Mouse (Mus musculus): ENCODE results near the gene Foxn3.

The Foxn3 gene

GRCm38 (mm10) chr12:99562073-99562866 lies 1.1 kb downstream of the Foxn3 start:
- peak; percentile 46 for DNase-seq (ENCODE audit: low spot score)

GRCm38 (mm10) chr12:99561333-99561766 lies 2.0 kb downstream of the Foxn3 start:
- DNase-seq (ENCODE audit: low spot score): no peak

DNA sequence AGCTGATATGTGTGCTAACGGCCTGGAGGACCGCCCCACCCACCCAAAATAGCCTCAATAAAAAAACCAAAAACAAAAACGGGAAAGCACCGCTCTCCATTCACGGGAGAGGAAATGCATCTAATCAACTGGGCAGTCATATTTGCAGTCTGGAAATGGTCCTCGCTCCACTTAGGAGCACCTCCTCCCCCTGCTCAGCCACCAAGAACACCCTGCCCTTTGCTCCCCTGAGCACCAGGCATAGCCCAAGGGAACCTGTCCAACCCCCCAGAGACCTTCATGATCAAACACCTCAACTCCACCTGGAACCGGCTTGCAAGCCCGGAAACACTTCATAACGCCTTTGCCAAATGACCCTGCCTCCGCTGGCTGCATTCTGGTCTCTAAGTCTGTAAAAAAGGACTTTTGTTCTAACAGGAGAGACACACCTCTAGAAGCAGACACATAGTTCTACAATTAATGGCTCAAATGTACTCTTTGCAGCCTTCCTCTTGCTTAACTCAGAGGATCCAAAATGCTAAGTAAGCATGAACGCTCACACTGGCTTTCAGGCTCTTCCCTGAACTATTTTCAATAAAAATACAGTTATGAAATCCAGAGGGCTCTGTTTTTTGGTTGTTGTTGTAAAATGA lies 2.6 kb downstream of the Foxn3 start:
- DNase-seq (ENCODE audit: low spot score): no peak

DNA sequence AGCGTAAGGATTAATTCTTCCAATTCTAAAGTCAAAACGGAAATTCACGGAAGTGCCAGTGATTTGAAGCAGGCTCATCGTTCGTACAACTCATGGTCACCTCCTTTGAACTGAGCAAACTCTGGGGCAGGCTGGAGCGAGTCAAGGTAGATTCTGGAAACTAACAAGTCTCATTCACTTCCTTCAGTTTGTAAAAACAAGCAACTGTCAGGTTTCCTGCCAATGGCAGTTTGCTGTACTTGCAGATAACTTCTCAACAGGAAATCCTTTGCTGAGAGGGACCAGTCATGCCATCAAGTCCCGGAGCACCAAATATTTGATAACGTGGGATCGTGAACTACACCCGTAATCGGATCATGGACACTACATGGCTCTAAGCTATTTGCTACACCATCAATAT lies 3.9 kb downstream of the Foxn3 start:
- no peak for DNase-seq (ENCODE audit: low spot score)

GRCm38 (mm10) chr12:99558476-99558875 lies 4.9 kb downstream of the Foxn3 start:
- no peak for DNase-seq (ENCODE audit: low spot score)

DNA sequence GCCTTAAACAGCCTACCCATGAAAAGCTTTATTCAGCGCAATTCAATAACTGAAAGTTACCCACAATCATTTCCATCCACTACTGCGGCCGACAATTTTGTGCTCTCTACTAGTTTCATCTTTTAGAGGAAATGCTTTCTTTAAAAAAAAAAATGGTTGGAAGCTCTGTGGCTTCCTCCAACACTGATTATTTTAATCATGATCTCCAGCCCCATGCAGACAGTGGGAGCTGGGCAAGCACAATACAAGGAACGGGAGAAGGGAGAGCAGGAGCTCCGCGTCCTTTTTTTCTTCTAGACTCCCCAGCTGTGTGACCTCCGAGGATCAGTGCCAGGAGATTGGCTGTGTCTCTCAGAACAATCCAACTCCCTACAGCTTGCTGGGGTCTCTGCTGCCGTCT lies 5.9 kb downstream of the Foxn3 start:
- no peak for DNase-seq (ENCODE audit: low spot score)

GRCm38 (mm10) chr12:99550629-99551028 lies 12.8 kb downstream of the Foxn3 start:
- DNase-seq (ENCODE audit: low spot score): no peak

GRCm38 (mm10) chr12:99549811-99550210 lies 13.6 kb downstream of the Foxn3 start:
- DNase-seq (ENCODE audit: low spot score): no peak

DNA sequence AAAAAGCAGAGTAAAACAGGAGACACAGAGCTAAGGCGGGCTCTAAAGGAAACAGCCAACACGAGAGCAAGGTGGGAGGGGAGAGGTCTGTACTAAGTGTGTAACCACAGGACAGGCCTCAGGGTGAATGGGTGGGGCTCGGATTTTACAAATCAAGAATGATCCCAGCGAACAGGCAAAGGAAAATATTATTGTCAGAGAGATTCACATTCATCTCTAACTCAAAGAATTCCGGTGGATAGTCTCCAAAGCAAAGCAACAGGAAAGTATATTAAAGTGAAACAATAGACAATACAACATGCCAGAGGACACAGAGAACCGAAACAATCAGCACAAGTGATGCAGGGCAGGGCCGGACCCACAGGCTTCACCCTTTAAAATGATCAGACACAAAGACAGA lies 15.0 kb downstream of the Foxn3 start:
- DNase-seq (ENCODE audit: low spot score): no peak

- DNase-seq (ENCODE audit: low spot score): no peak
Observed at GRCm38 (mm10) chr12:99547295-99547694, 16.1 kb downstream of the Foxn3 start.

DNA sequence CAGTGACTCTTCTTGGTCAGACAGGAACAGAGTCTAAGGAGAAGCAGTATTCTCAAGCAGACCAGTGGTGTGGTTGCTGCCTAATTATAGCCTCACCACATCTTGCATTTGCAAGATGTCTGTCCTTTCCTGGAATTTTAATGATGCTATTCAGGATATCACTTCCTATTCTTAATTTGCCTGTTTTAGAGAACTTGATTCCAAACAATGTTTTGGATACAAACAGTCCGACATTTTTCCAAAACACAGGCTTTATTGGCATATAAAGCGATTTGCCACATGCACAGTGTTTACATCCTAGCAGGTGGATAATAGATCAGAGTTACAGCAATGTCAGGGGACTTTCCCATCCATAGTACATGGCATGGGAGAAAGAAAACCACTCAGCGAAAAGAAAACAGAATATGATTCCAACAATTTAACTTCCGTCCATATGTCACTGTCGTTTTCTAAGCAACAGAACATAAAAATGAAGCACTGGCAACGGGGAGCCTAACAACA lies 18.1 kb downstream of the Foxn3 start:
- no peak for DNase-seq (ENCODE audit: low spot score)

GRCm38 (mm10) chr12:99544262-99545128 lies 18.9 kb downstream of the Foxn3 start:
- DNase-seq (ENCODE audit: low spot score): no peak

DNA sequence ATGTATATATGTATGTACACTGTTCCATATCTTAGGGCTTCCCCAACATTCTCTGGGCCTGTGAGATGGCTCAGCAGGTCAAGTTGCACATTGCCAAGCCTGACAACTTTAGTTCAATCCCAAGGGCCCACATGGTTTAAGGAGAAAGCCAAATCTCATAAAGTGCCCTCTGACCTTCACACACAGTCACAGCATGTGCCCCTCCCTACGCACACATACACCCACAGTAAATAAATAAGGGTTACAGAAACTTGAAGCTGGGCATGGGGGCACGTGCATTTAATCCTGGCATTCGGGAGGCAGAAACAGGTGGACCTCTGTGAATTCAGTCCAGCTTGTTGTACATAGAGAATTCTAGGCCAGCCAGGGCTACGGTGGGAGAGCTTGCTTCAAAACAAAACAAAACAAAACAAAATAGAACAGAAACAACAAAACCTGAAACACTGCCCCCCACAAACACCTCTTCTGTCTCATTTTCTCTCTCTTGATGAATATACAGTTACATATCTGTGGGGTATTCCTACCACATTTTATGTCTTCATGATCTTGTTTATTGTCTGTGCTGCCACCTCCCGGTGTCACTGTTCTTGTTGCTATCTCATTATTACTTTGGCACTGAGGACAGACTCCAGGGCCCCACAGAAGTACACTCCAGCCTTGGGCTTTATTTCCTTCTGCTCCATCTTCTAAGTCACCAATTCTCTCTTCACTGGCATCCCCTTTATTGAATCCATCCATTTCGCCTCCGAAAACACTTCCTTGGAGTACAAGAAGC lies 19.8 kb downstream of the Foxn3 start:
- DNase-seq (ENCODE audit: low spot score): no peak

DNA sequence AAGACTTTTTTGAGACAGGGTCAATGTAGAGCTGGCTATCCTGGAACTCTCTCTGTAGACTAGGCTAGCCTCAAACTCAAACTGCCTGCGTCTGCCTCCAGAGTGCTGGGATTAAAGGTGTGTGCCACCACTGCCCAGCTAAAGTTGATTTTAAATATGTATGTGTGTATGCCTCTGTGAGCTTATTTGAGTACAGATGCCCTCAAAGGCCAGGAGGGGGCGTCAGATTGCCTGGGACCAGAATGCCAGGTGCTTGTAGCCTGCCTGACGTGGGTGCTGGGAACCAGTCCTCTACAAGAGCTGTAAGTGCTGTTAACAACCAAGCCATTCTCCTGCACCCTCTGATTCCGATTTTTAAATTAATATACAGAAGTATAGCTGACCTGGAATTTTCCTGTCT lies 23.2 kb downstream of the Foxn3 start:
- no peak for DNase-seq (ENCODE audit: low spot score)

DNA sequence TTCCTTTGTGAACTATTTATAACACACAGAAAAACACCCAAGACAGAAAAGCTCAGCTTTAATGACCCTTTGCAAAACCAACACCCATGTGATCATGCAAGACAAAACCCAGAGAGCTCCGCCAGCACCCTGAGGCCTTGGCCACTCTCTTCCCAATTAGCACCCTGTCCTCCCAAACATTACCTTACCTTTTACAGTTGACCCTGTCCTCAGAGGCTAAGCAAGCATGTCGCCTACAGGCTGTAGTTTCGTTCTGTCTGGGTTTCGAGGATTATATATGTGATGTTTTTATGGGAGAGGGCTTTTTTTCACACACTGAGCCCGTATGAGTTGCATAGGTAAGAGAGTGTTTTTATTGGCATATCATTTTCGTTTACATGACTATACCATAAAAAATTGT lies 26.1 kb downstream of the Foxn3 start:
- no peak for DNase-seq (ENCODE audit: low spot score)

DNA sequence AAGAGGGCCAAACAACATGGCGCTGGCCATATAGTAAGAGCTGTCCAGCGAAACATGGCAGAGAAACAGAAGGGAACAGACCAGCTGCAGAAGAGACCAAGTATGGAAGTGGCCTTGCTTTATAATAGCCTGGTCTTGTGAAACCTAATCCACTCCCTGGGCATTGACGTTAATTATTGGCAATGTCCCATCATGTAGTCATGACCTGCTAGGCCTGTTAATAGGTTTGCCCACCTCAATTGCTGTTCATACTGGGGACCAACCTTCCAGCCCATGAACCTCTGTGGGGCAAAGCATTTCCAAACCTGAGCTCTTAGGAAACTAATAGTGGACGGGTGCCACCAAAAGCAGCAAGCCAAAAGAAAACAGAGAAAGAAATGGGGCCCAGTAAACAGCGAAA lies 27.0 kb downstream of the Foxn3 start:
- DNase-seq (ENCODE audit: low spot score): no peak

DNA sequence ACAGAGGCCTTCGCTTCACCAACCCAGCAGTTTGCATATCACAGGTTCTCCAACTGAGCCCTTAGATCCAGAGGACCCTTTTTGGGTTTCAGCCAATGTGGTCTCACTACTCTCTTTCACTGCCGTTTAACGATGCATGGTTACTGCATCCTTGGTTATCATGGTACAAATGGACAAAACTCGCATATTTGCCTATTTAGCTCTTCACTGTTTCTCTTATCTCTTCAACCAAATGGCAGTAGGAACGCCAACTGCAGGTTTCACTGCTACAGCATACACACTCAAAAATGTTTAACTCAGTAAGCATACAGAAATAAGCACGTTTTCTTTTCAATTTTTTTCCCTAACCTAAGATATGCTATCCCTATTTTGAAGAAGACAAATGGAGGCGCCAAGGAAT lies 31.0 kb downstream of the Foxn3 start:
- no peak for DNase-seq (ENCODE audit: low spot score)

GRCm38 (mm10) chr12:99529687-99530411 lies 33.5 kb downstream of the Foxn3 start:
- peak; percentile 21 for DNase-seq (ENCODE audit: low spot score)

DNA sequence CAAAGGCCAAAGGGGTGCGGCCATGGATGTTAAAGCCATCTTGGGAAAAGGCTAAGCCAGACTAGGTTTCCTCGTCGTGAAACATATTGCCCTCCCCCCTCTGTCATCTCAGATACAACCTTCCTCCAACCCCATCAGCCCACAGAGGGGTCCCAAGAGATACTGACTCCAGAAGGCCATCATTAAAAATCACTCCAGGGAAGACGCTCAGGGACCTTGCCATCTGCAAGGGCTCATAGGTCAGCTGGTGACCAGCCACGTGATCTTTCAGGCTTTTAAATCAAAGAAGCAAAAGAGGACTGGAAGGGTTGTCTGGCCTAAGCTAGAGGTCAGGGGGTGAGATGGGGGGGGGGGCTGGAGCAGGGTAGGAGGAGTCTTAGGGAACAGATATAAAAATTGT lies 34.4 kb downstream of the Foxn3 start:
- DNase-seq (ENCODE audit: low spot score): no peak

DNA sequence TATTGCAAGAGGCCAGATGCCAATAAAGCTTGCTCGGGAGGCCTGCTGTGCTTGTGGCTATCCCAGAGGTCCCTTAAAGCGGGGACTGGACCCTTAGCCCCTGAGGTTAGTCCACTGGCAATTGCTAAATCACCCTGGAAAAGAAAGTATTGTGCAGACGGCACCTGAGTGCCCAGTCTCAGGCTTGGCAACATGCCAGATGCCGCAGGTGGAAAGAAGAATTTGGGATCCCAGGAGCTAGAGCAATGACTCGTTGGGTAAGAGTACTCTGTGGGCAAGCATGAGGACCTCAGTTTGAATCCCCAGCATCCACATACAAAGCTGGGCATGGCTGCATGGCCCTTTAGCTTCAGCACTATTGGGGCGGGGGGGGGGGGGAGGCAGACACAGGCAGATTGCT lies 35.9 kb downstream of the Foxn3 start:
- DNase-seq (ENCODE audit: low spot score): peak; percentile 7

- DNase-seq (ENCODE audit: low spot score): peak; percentile 18
Observed at GRCm38 (mm10) chr12:99526571-99527140, 36.7 kb downstream of the Foxn3 start.

Data from urinary bladder, postnatal 14 days (tissue).